Mouse (Mus musculus): ENCODE results near the gene Hnrnph1.

- no peak for TF ChIP-seq CTCF (IDR thresholded peaks at IDR 0.05; ENCODE audit: control insufficient read depth, insufficient read depth, low read length)
- TF ChIP-seq POLR2A (IDR thresholded peaks at IDR 0.05; ENCODE audit: borderline replicate concordance, control insufficient read depth, low read depth, low read length): no peak
Observed at GRCm38 (mm10) chr11:50336891-50337290, 39.9 kb upstream of the Hnrnph1 start.
